Mouse (Mus musculus): ENCODE results near the gene Dclk3. TPM values are rescaled to one million over a fixed set of nuclear protein-coding genes. Genes with fewer than 3 reads are reported as not detected.

Dclk3 gene
- total RNA-seq (2021), result under 1 TPM; 0.16 to 0.59 TPM

DNA sequence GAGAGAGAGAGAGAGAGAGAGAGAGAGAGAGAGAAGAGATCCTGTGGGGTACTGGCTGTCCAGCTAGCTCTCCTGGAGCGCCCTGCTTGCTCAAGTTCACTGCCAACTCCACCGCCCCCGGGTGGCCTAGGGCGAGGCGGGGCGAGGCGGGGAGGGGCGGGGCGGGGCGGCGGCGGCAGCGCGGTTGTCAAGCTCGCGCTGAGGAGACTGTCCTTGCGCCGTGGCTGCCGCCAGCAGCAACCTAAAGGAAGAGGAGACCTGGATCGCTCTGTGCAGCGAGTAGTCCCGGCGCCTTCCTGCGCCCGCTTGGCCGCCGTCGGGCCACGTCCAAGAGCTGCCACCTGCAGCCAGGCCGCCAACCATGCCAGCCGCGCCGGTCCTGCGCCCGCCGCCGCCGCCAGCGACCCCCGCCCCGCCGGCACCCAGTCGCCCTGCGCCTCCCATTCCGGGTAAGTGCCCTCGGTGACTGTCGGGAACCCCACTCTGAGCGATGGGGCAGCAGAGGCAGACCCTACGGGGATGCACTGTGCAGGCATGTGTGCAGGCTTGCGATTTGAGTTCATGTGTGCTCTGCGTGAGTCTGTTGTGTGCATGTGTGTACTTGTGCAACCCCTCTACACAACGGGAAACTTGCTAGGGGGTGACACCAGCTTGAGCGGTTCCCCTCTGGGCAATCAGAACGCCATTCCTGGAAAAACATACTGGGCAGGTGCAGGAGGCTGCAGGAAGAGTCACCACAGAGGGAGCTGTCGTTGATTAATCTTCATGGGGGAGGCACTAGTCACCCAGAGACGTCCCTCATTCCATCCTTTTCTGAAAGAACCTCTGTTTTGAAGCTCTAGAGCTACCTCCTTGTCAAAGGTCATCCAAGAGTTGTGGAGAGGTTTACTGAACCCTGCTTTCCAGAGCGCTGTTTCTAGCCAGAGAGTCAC is at the start of gene Dclk3:
Gene Dclk3 (plus strand): TSS at position 178 of the 932 bp plus-strand sequence.
- intact Hi-C loops (cut with DNase I), result no loop called here
- DNase-seq (ENCODE audit: low spot score), result no peak

DNA sequence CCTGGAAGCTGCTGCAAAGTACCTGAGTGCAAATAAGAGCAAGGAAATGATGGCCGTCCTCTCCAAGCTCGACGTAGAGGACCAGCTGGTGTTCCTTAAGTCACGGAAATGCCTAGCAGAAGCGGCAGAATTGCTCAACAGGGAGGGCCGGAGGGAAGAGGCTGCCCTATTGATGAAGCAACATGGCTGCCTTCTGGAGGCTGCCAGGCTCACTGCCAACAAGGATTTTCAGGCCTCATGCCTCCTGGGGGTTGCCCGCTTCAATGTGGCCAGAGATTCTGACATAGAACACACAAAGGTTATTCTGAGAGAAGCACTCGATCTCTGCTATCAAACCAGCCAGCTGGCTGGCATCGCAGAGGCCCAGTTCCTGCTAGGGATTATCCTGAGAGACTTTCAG is 48.9 kb upstream of the Dclk3 start:
- intact Hi-C loops (cut with DNase I), result no loop called here
- DNase-seq (ENCODE audit: low spot score), result no peak

DNA sequence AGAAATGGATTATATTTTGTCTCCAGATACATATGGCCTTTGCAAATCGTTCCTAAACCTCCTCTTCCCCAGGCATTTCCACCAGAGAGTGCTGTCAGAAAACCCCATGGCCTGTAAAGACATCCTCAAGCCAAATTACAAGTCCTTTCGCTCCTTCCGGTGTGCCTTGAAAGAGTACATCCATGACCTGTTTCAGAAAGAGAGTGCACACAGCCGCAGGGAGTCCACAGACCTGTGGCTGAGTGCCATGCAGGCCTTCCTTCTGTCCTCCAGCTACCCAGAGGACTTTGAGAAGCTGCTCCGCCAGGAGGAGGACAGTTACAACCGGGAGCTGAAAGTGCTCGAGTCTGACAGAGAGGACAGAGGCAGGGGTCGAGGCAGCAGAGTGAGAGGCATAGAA is 47.8 kb upstream of the Dclk3 start:
- intact Hi-C loops (cut with DNase I), result no loop called here
- DNase-seq (ENCODE audit: low spot score), result no peak

GRCm38 (mm10) chr9:111391926-111392442 is 46.9 kb upstream of the Dclk3 start:
- no peak for DNase-seq (ENCODE audit: low spot score)
- intact Hi-C loops (cut with DNase I), result no loop called here

DNA sequence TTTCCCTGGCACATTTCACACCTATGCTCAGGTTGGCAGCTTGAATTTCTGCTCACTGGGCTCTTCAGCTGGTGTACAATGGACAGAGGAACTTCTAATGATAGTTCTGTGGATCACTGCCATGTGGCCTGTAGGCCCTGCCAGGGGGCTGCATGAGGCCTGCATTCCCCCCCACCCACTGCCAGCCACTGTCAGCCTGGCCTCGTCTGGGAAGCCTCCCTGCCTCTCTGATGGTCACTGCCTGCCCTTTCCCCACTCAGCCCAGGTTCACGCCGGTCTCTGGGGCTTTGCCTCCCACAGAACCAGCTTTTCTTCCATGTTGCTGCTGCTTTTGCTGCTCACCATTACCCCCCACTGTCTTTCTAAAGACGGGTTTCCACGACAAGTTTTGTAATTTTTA is 43.6 kb upstream of the Dclk3 start:
- DNase-seq (ENCODE audit: low spot score), result no peak
- intact Hi-C loops (cut with DNase I), result no loop called here

GRCm38 (mm10) chr9:111398059-111398458 is 40.8 kb upstream of the Dclk3 start:
- intact Hi-C loops (cut with DNase I), result no loop called here
- DNase-seq (ENCODE audit: low spot score), result no peak

DNA sequence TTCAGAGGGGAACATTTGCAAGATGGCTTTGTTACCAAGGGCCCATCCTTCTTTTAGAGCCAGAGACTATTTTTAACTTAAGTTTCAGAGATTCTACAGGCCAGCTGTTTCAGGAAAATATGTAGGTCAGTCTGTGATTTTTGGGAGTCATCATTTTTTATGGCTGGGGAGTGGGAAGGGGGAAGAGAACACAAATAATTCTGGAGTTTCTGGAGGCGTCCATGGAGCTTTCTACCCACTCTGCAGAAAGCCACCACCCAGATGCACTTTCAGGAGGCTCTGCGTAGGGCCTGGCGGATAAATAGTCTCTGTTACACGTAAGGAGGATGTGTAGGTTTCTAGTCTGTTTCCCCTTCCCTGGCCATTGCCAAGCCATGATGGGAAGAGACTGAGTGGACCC is 38.8 kb upstream of the Dclk3 start:
- intact Hi-C loops (cut with DNase I), result no loop called here

GRCm38 (mm10) chr9:111403159-111403558 is 35.7 kb upstream of the Dclk3 start:
- DNase-seq (ENCODE audit: low spot score), result no peak
- intact Hi-C loops (cut with DNase I), result no loop called here

More for the DNA sequence above, 38.8 kb upstream of the Dclk3 start:
- no peak for DNase-seq (ENCODE audit: low spot score)

DNA sequence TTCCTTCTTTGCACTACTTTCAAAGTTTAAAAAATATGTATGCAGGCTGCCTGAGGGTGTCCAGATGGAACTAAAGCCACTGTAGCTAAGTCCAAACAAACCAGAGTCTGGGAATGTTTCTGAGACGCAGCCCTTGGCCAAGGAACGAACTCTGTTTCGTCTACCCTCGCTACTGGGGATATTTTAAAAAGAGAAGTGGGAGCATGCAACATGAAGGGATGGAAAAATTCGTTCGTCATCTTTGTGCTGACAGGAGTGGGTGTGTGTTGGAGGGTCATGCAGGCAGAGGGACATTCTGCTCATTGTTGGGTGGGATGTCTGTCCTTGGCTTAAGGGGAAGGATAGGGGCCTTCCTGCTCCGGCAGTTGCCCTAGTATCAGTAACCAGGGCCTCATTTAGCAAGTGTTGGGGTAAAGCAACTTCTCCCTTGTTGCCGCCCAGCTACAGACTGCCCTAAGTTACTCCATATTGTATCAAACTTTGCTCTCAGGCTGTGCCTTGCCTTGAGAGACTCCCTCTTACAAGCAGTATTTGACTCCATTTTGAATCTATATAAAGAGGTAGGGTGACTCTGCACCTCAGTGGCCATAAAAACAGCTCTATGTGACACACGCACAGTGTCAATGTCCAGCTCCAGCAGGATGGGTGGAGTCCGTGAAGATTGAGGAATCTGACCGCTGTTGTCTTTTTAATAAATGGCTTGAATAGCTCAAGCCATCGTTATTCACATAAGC is 34.4 kb upstream of the Dclk3 start:
- intact Hi-C loops (cut with DNase I), result no loop called here
- DNase-seq (ENCODE audit: low spot score), result no peak

DNA sequence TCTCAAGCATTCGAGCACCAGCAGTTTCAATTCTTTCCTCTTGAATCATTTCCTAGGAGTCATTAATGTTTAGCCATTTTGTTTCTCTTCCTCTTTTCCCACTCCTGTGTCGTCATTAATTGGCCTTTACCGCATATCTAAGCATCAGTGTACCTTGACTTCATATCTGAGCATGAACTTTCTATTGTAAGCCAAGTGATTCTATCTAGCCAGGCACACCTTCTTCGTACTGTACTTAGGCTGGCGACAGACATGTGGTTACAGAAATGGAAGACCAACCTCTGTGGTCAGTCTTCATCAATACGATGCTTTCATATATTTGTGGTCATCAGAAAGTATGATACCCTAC is 33.8 kb upstream of the Dclk3 start:
- intact Hi-C loops (cut with DNase I), result no loop called here
- no peak for DNase-seq (ENCODE audit: low spot score)

DNA sequence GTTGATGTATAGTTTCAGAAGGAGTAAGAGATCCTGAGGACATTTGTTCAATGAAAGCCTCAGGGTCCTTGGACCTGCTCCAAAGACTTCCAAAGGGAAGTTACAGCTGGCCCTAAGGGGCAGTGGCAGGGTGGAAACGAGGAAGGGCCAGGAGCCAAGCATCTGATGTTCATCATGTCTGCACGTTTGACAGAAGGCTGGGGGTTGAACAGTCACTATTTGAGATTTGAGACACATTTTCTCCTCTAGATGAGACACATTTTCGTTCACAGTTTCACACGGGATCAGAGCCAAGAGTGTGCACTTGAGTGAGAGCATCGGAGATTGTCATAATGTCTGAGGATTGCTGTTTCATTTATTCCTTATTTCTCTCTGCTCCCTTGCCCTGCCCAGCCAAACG is 30.9 kb upstream of the Dclk3 start:
- intact Hi-C loops (cut with DNase I), result no loop called here
- no peak for DNase-seq (ENCODE audit: low spot score)

DNA sequence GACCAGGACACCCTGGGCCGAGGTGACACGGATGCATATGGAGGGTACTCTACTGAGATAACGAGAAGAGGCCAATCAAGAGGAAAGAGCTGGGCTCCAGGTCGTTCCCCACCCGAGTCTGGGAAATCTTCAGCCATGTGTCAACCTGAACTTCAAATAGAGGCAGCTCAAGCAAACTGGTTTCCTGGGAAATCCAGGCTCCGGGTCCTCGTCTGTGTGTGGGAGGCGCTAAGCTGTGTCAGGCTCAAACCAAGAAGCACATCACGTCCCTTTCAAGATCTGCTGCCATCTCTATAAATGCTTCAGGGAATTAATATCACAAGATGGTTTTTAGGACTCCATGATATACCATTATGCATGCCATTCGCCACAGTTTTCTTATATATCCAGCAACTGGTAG is 30.5 kb upstream of the Dclk3 start:
- DNase-seq (ENCODE audit: low spot score), result no peak
- intact Hi-C loops (cut with DNase I), result no loop called here

DNA sequence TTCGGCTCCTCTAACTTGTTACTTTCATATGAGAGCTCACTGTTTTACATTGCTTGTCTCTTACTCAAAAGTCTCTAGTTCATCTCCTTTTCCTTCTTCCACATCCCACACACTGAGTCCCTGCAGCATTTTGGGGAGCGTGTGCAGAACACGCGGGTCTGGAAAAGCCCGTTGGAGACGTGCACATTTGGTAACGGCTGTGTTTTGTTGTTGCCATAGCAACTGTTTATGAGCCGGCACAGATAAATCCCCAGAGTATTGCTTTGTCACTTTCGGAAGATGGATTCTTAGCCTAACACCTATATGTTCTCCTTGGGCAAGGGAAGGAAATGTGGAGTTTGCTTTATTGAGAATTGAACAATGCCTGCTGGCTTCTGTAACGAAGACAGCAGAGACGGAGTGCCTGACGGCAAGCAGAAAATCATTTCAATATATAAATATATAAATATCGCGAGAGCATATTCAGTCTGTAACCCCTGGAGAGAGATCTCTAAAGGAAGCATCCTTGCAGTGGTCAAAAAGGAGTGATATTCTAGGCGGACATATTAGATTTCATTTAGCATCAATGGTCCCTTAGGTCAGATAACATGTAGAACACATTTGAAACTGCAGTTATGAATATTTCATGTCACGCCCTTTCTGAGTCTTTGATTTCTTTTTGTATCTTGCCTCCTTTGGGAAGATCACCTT is 26.3 kb upstream of the Dclk3 start:
- DNase-seq (ENCODE audit: low spot score), result no peak
- intact Hi-C loops (cut with DNase I), result no loop called here

GRCm38 (mm10) chr9:111421862-111422261 is 17.0 kb upstream of the Dclk3 start:
- DNase-seq (ENCODE audit: low spot score), result no peak
- intact Hi-C loops (cut with DNase I), result no loop called here

DNA sequence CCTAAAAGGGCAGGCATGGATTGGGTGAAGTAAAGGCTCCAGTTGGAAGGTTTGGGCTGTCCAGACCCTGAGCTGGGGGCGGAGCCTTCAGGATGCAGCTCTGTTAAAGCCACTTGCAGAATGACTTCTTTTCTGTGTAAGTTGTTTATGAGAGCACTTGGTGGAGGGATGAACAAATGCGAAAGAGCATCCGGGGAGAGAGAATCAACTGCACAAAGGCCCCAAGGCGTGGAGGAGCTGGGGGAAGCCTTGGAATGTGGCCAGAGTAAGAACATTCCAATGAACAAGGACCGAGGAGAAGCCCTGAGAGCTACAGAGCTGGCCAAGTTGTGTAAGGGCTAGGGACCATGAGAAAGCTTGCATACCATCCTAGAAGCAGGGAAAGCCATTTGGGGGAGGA is 16.3 kb upstream of the Dclk3 start:
- DNase-seq (ENCODE audit: low spot score), result no peak
- intact Hi-C loops (cut with DNase I), result no loop called here

DNA sequence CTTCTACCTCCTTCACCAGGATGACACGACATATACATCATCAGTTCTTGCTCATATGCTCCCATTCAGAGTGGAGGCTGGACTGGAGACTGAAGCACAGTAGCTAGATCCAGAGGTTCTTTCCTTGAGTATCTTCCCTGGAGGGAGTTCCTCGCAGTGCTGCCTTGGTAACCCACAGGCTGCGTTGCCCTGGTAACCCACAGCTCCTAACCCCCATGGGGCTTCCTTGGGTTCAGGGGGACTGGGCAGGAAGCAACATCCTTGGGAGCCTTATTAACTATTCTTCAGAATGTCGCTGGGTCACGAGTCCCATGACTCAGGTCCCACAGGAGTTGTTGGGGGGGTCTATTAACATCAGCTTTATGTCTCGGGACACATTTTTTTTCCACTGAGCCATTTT is 13.8 kb upstream of the Dclk3 start:
- intact Hi-C loops (cut with DNase I), result loop anchor here (5.0 kb wide), 1 partner anchor 52 kb away; no protein-coding TSS in a partner anchor
- peak; percentile 24 for DNase-seq (ENCODE audit: low spot score)

GRCm38 (mm10) chr9:111425952-111426351 is 12.9 kb upstream of the Dclk3 start:
- no peak for DNase-seq (ENCODE audit: low spot score)
- intact Hi-C loops (cut with DNase I), result loop anchor here (5.0 kb wide), 1 partner anchor 51 kb away; no protein-coding TSS in a partner anchor

- no peak for DNase-seq (ENCODE audit: low spot score)
- intact Hi-C loops (cut with DNase I), result loop anchor here (5.0 kb wide), 1 partner anchor 49 kb away; no protein-coding TSS in a partner anchor
Measured at GRCm38 (mm10) chr9:111427891-111428555, 10.9 kb upstream of the Dclk3 start.

- DNase-seq (ENCODE audit: low spot score), result no peak
- intact Hi-C loops (cut with DNase I), result loop anchor here (5.0 kb wide), 1 partner anchor 48 kb away; no protein-coding TSS in a partner anchor
Measured at GRCm38 (mm10) chr9:111428698-111429362, 10.1 kb upstream of the Dclk3 start.
